Mouse (Mus musculus): Measurements from ENCODE around the gene Nr2c1. TPM values are rescaled to one million over a fixed set of nuclear protein-coding genes. Genes with fewer than 3 reads are reported as not detected.

The Nr2c1 gene
- total RNA-seq, 2 experiments from 2014 or later = 7.7 to 7.9 TPM

GRCm38 (mm10) chr10:94183199-94183598, 35.4 kb downstream of the Nr2c1 start:
- intact Hi-C loops (cut with DNase I) = no loop called here

GRCm38 (mm10) chr10:94198482-94199405, 50.9 kb downstream of the Nr2c1 start, which contains the start of gene Ndufa12:
TSS of gene Ndufa12 (plus strand) at chr10:94198720.
- intact Hi-C loops (cut with DNase I) = loop anchor here (2.0 to 5.0 kb wide), 2 partner anchors 52 to 161 kb away; partner anchors contain the start of genes Fgd6 and Vezt
- peak; percentile 96 for DNase-seq

More at GRCm38 (mm10) chr10:94183199-94183598, 35.4 kb downstream of the Nr2c1 start:
- DNase-seq = no peak

- no peak for DNase-seq
- intact Hi-C loops (cut with DNase I) = no loop called here
Measured at GRCm38 (mm10) chr10:94204973-94205372, 57.1 kb downstream of the Nr2c1 start.

GRCm38 (mm10) chr10:94210718-94211618, 63.1 kb downstream of the Nr2c1 start:
- DNase-seq = no peak
- intact Hi-C loops (cut with DNase I) = loop anchor here (5.0 kb wide), 1 partner anchor 396 kb away; no protein-coding TSS in a partner anchor

GRCm38 (mm10) chr10:94211725-94212124, 63.9 kb downstream of the Nr2c1 start:
- no peak for DNase-seq
- intact Hi-C loops (cut with DNase I) = loop anchor here (5.0 kb wide), 1 partner anchor 396 kb away; no protein-coding TSS in a partner anchor

GRCm38 (mm10) chr10:94225026-94225750, 77.4 kb downstream of the Nr2c1 start:
- no peak for DNase-seq
- intact Hi-C loops (cut with DNase I) = no loop called here

GRCm38 (mm10) chr10:94230172-94230981, 82.6 kb downstream of the Nr2c1 start:
- intact Hi-C loops (cut with DNase I) = no loop called here

GRCm38 (mm10) chr10:94231025-94231424, 83.2 kb downstream of the Nr2c1 start:
- intact Hi-C loops (cut with DNase I) = no loop called here
- no peak for DNase-seq

More at GRCm38 (mm10) chr10:94230172-94230981, 82.6 kb downstream of the Nr2c1 start:
- DNase-seq = no peak

GRCm38 (mm10) chr10:94235200-94235599, 87.4 kb downstream of the Nr2c1 start:
- DNase-seq = no peak
- intact Hi-C loops (cut with DNase I) = no loop called here

DNA sequence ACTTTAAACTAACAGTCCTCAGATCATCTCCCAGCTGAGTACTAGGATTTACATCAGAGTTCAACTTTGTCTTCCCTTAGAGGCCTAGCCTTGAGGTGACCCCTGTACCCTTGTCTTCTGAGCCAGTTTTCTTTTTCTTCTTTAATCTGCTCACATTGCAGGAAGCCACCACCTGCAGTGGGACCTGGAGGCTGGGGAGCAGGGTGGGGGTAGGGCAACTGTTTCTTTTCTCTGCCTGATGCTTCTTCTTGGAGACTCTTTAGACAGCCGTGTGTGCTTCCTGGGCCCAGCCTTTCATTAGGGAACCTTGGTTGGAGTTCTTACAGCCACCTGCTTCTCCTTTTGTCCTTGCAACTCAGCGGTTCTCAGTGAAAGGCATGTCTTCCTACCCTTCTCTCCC, 93.5 kb downstream of the Nr2c1 start:
- DNase-seq = no peak
- intact Hi-C loops (cut with DNase I) = no loop called here

Other genes with a start within 250 kb of the Nr2c1 start
- gene Vezt, start 112.2 kb upstream of the Nr2c1 start, total RNA-seq (2021) = 10 to 100 TPM; 42.8 to 43.2 TPM
- 1 to 10 TPM; 5.6 to 6.2 TPM for gene Fgd6, start 112.0 kb upstream of the Nr2c1 start, total RNA-seq (2021)
- gene Ndufa12, start 50.7 kb downstream of the Nr2c1 start, total RNA-seq (2021) = 100 to 1,000 TPM; 810 to 834 TPM
- gene Gm4792, start 150.7 kb downstream of the Nr2c1 start, total RNA-seq (2021) = not detected
- gene Tmcc3, start 163.9 kb downstream of the Nr2c1 start, total RNA-seq (2021) = 10 to 100 TPM; 30.6 to 32.7 TPM

All from heart, postnatal 36 days (tissue).